Mouse (Mus musculus): ENCODE measurements at regions not wholly inside any gene's neighbourhood (a gene's known extent, or its start where the extent isn't known, plus 50 kb on each side); places are given as distances from the start of the nearest gene placed in this dataset.

- TF ChIP-seq CTCF (IDR thresholded peaks at IDR 0.05; ENCODE audit: low read depth, low read length) (no peak), POLR2A (IDR thresholded peaks at IDR 0.05; ENCODE audit: extremely low read depth, insufficient read depth, low read length) (no peak)
These were observed 102.3 kb upstream of the Nfe2l3 start for GRCm38 (mm10) chr6:51330069-51330706.
